Mouse (Mus musculus) 3134 (cell line): ENCODE measurements around the gene Pum3.
A peak's percentile ranks its signal among the peaks of the same experiment; 100 is the strongest.
"Not testable (repeated sequence)": the region's sequence is repeated elsewhere in the genome, so short reads cannot be mapped to it uniquely, and the experiment has no call there.

Experiments used
- DNase-seq: peaks from one replicate; pipeline ENCODE4 v3.0.0-alpha.2; 2011; ENCODE audit warnings: low spot score; ENCODE audit not compliant: insufficient read length; ENCODE audit errors: extremely low read depth

Pum3 gene

GRCm38 (mm10) chr19:27394341-27394990 is 35.2 kb downstream of the Pum3 start:
- DNase-seq = no peak

- DNase-seq = no peak
Observed at GRCm38 (mm10) chr19:27392431-27392830, 37.2 kb downstream of the Pum3 start.

- no peak for DNase-seq
Observed at GRCm38 (mm10) chr19:27391344-27391743, 38.3 kb downstream of the Pum3 start.

GRCm38 (mm10) chr19:27389566-27389965 is 40.1 kb downstream of the Pum3 start:
- not testable (repeated sequence) for DNase-seq

- DNase-seq = no peak
Observed at GRCm38 (mm10) chr19:27385304-27385703, 44.3 kb downstream of the Pum3 start.

GRCm38 (mm10) chr19:27383266-27383665 is 46.4 kb downstream of the Pum3 start:
- DNase-seq = no peak

GRCm38 (mm10) chr19:27382131-27382530 is 47.5 kb downstream of the Pum3 start:
- no peak for DNase-seq

GRCm38 (mm10) chr19:27379712-27380401 is 49.8 kb downstream of the Pum3 start:
- no peak for DNase-seq

- no peak for DNase-seq
Observed at GRCm38 (mm10) chr19:27370784-27371183, 58.8 kb downstream of the Pum3 start.

GRCm38 (mm10) chr19:27370174-27370573 is 59.5 kb downstream of the Pum3 start:
- no peak for DNase-seq

GRCm38 (mm10) chr19:27369461-27370135 is 60.0 kb downstream of the Pum3 start:
- peak; percentile 71 for DNase-seq

- no peak for DNase-seq
Observed at GRCm38 (mm10) chr19:27366113-27366746, 63.4 kb downstream of the Pum3 start.

- DNase-seq = peak; percentile 55
Observed at GRCm38 (mm10) chr19:27364521-27364931, 65.1 kb downstream of the Pum3 start.

GRCm38 (mm10) chr19:27363891-27364290 is 65.7 kb downstream of the Pum3 start:
- DNase-seq = peak; percentile 28

GRCm38 (mm10) chr19:27360381-27360780 is 69.2 kb downstream of the Pum3 start:
- no peak for DNase-seq

- peak; percentile 64 for DNase-seq
Observed at GRCm38 (mm10) chr19:27351700-27352099, 77.9 kb downstream of the Pum3 start.

- no peak for DNase-seq
Observed at GRCm38 (mm10) chr19:27346501-27346900, 83.1 kb downstream of the Pum3 start.
